Mouse (Mus musculus): ENCODE measurements around the gene Edil3.
"Not testable (repeated sequence)": the region's sequence is repeated elsewhere in the genome, so short reads cannot be mapped to it uniquely, and the experiment has no call there.

The Edil3 gene

GRCm38 (mm10) chr13:88972355-88972754, 151.1 kb downstream of the Edil3 start:
- no peak for DNase-seq (ENCODE audit: low spot score)

- no peak for DNase-seq (ENCODE audit: low spot score)
These were observed 186.6 kb downstream of the Edil3 start for GRCm38 (mm10) chr13:89007696-89008427.

GRCm38 (mm10) chr13:89012500-89012899, 191.2 kb downstream of the Edil3 start:
- DNase-seq (ENCODE audit: low spot score) = no peak

GRCm38 (mm10) chr13:89029817-89030539, 208.7 kb downstream of the Edil3 start:
- DNase-seq (ENCODE audit: low spot score) = peak; percentile 29

GRCm38 (mm10) chr13:89035711-89036110, 214.4 kb downstream of the Edil3 start:
- no peak for DNase-seq (ENCODE audit: low spot score)

DNA sequence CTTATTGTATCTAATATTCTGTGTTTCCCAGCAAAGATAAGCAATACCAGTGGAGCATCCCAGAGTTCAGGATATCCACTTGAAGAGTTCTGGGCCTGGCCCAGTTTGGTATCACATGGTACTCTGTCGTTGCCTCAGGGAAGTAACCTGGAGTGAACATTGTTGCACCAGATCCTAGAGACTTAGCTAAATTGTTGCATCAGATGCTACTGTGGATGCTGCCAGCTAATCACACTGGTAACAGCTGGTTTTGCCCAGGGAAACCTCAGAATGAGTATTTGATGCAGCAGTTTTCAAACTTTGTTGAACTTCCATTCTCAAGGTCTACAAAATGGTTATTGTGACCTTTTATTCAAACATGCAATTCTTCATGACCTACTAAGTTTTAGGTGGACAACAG, 220.2 kb downstream of the Edil3 start:
- no peak for DNase-seq (ENCODE audit: low spot score)

GRCm38 (mm10) chr13:89070132-89070531, 248.9 kb downstream of the Edil3 start:
- not testable (repeated sequence) for DNase-seq (ENCODE audit: low spot score)

GRCm38 (mm10) chr13:89076212-89076611, 254.9 kb downstream of the Edil3 start:
- no peak for DNase-seq (ENCODE audit: low spot score)

- no peak for DNase-seq (ENCODE audit: low spot score)
These were observed 284.6 kb downstream of the Edil3 start for GRCm38 (mm10) chr13:89105889-89106288.

DNA sequence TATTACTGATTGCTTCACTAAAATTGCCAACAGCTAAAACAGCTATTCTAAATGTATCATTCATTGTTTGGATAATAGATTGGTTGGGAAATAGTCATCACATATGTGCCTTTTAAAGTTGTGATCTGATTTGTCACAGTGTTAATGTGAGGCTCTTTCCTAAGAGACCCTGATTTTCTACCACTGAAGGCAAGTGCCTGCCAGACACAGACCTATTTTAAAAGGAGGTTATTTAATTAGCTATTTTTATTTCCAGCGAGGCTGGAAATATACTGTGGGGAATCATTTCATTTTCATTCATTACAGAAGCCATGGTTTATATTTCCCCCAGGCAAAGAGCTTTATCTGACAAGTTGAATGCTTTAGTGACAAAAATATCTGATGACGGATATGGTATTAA, 296.3 kb downstream of the Edil3 start:
- no peak for DNase-seq (ENCODE audit: low spot score)

DNA sequence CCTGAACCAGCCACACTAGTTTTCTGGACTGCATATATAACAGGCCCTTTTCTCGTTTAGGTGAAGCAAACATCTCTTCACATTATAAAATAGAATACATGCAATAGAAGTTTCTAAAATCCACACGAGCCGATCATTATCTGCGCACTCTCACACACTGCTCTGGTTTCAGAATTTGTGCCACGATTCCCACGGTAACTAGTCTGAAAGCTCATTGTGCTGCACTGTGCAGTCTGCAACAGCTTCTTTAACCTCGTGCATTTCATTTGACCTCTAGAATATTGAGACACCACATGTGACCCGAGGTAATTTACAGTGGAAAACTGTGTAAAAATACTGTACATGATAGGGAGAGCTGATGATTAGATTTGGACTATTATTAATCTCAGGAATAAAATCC, 298.5 kb downstream of the Edil3 start:
- no peak for DNase-seq (ENCODE audit: low spot score)

DNA sequence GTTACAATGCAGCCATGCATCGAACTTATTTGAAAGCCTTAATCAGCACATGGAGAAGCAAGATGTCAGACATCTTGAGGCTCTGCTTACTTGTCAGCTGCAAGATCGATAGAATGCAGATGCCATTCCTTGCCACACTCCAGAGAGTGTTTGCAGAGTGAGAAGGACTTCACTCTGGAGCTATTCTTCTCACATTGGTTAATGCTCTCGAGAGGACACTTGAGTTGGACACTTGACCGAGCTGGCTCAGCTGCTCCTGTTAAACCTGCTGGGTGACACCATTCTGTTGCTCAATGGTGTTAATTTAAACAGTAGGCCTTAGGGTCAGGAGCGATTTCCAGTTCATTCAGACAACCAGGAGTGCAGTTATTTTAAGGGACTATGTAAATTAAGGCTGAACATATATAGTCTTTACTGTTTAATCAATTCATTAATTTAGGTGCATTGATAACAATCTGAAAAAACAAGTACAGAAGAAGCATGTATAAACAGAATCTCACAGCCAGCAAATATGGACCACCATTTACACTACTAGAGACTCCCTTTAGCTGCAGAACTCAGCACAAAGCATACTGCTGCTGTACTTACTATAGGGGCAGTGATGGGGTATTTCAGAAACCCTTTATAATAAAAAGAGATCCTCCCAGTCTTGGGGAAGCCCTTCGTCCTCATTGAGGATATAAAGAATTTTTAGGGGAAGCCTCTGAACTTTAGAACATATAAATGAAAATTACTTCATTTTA, 301.4 kb downstream of the Edil3 start:
- peak; percentile 85 for DNase-seq (ENCODE audit: low spot score)

- DNase-seq (ENCODE audit: low spot score) = no peak
These were observed 302.1 kb downstream of the Edil3 start for GRCm38 (mm10) chr13:89123396-89123795.

GRCm38 (mm10) chr13:89146056-89146547, 324.8 kb downstream of the Edil3 start:
- DNase-seq (ENCODE audit: low spot score) = no peak

- no peak for DNase-seq (ENCODE audit: low spot score)
These were observed 330.6 kb downstream of the Edil3 start for GRCm38 (mm10) chr13:89151878-89152277.

- DNase-seq (ENCODE audit: low spot score) = no peak
These were observed 346.7 kb downstream of the Edil3 start for GRCm38 (mm10) chr13:89167960-89168359.

- no peak for DNase-seq (ENCODE audit: low spot score)
These were observed 348.8 kb downstream of the Edil3 start for GRCm38 (mm10) chr13:89170040-89170439.

- DNase-seq (ENCODE audit: low spot score) = no peak
These were observed 353.9 kb downstream of the Edil3 start for GRCm38 (mm10) chr13:89175154-89175553.

- no peak for DNase-seq (ENCODE audit: low spot score)
These were observed 367.8 kb downstream of the Edil3 start for GRCm38 (mm10) chr13:89189051-89189450.

GRCm38 (mm10) chr13:89197019-89197418, 375.7 kb downstream of the Edil3 start:
- no peak for DNase-seq (ENCODE audit: low spot score)

GRCm38 (mm10) chr13:89199275-89199674, 378.0 kb downstream of the Edil3 start:
- no peak for DNase-seq (ENCODE audit: low spot score)

- no peak for DNase-seq (ENCODE audit: low spot score)
These were observed 416.8 kb downstream of the Edil3 start for GRCm38 (mm10) chr13:89238104-89238503.

Data from lung, postnatal 25 days (tissue).